Mouse (Mus musculus): Measurements from ENCODE around the gene Csn1s1.

The Csn1s1 gene

DNA sequence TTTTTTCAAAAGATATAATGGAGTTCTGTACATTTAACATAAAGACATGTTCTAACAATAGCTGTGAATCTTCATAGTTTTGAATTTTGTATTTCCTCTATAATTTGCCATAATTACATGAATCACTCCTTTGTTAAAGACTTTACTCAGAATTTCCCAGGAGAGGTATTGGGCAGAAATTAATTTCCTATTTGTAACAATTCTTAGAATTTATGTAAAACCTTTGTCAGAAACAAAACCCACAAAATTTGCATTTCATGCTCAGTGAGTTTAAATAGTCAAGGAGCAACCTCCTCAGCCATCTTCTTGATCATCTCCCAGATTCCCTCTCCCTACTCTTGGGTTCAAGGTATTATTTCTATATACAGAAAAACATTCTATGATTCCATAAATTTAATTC, at the start of gene Csn1s1:
Csn1s1 (plus strand) TSS at position 301 of the 400 bp plus-strand sequence.
- DNase-seq: no peak

DNA sequence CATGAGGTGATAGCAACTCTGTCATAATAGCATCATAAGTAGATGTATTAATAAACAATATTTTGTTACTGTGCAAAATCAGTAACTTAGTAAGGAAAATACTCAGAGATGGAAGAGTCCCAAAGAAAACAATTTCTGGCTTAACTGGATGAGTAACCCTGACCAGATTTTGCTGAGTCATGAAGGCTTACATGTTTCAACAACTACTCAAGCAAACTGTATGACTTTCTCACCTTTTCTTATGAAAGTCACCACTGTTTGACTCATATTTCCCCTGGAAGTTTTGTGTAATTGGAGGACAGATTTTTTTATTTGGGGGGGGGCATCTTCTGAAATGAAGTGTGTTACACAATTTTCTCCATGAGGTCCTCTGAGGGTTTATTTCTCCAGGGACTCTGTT, 43.3 kb upstream of the Csn1s1 start:
- no peak for DNase-seq

DNA sequence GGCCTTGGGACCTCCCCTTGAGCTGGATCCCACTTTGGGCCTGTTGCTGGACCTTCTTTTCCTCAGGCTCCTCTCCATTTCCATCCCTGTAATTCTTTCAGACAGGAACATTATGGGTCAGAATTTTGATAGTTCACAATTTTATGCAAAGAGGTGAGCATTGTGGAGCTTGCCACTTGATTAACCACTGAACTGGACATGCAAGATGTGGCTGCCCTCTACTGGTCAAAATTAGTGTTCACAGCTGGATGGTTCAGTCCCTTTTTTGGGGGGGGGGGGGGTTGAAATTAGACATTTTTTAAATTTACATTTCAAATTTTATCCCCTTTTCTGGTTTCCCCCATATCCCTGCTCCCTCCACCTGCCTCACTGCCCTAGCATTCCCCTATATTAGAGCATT, 23.2 kb upstream of the Csn1s1 start:
- DNase-seq: no peak

DNA sequence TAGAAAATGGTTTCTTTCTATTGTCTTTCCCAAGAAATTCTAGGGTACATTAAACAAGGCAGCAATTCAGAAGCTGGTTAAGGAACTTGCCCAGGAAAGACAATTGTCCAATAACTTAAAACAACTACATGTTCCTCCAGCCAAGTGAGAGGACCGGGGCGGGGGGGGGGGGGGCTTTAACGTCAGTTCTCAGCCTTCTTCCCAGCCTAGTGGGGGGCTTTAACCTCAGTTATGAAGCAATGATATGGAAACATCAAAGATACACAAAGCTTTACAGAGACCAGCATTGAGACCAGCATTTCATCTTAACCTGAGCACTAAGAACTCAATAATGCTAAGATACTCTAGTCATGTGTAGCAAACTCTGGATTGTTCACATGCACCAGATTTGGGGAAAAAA, 33.5 kb downstream of the Csn1s1 start, which contains the start of gene Csn2:
Csn2 (minus strand) TSS at position 101 of the 400 bp plus-strand sequence.
- no peak for DNase-seq

DNA sequence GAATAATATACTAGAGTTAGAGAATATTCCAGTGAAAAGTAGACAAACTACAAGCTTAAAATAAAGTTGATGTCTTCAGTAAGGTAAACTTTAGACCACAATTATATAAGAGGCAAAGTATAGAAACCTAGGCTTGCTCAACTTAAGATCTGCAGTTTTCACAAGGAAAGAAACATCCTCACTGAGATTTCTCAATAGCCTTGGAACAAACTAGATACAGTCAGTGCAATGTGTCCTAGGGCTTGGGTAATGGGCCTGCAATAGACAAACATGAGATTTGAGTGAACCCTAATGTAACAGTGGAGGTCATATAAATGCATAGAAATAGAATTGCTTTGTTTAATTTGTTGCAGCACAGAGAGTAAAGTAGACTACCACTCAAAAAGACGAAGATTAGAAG, 39.9 kb downstream of the Csn1s1 start:
- DNase-seq: no peak
